Mouse (Mus musculus) heart, embryonic 16.5 days (tissue): ENCODE data around the gene Clk1. TPM values are rescaled to one million over a fixed set of nuclear protein-coding genes. Genes with fewer than 3 reads are reported as not detected.

Experiments used
- ATAC-seq: fragments of 200-750 bp; cut with Nextera tagmentation; replicated peaks from 2 replicates; pipeline ENCODE4 v1.8.0; 2017; ENCODE audit warnings: moderate number of reproducible peaks; ENCODE audit not compliant: insufficient read depth, low FRiP score; ENCODE audit errors: extremely low read depth
- H3K27ac ChIP-seq: fragments of 300-500 bp; sonication (generic); 2 replicates; pipeline ENCODE4 v1.5.1; 2014; ENCODE audit warnings: mild to moderate bottlenecking, low read length, control low read depth, moderate library complexity
- H3K27me3 ChIP-seq: fragments of 300-500 bp; sonication (generic); 2 replicates; pipeline ENCODE4 v1.6.1; 2014; ENCODE audit warnings: low read length, mixed read lengths; ENCODE audit not compliant: control insufficient read depth, insufficient read depth
- H3K36me3 ChIP-seq: fragments of 300-500 bp; sonication (generic); 2 replicates; pipeline ENCODE4 v1.6.1; 2014; ENCODE audit not compliant: control insufficient read depth, insufficient read depth
- H3K4me1 ChIP-seq: fragments of 300-500 bp; sonication (generic); 2 replicates; pipeline ENCODE4 v1.6.1; 2014; ENCODE audit warnings: low read length, mixed read lengths; ENCODE audit not compliant: control insufficient read depth, insufficient read depth
- H3K4me2 ChIP-seq: fragments of 300-500 bp; sonication (generic); 2 replicates; pipeline ENCODE4 v1.6.1; 2014; ENCODE audit warnings: low read depth, mild to moderate bottlenecking, control low read depth, low read length
- H3K4me3 ChIP-seq: fragments of 300-500 bp; sonication (generic); 2 replicates; pipeline ENCODE4 v1.5.1; 2014; ENCODE audit warnings: mild to moderate bottlenecking, control low read depth, low read length
- H3K9ac ChIP-seq: fragments of 300-500 bp; sonication (generic); 2 replicates; pipeline ENCODE4 v1.6.1; 2014; ENCODE audit warnings: low read length, control low read depth
- H3K9me3 ChIP-seq: fragments of 300-500 bp; sonication (generic); replicated peaks from 2 replicates; pipeline ENCODE4 v1.6.1; 2016; ENCODE audit warnings: low read length; ENCODE audit not compliant: control insufficient read depth
- WGBS: fragments of 180-500 bp; shearing (Covaris S2); extraction: QIAGEN DNeasy Blood & Tissue Kit; methylation state at CpG from one replicate; pipeline ENCODE4 v1.1.7; 2014; 5-methylcytosine and 5-hydroxymethylcytosine counted together
- polyA plus RNA-seq: library from polyadenylated mRNA; unstranded; fragments of >200 nt; fragmentation: Nextera tagmentation; extraction: Ambion mirVana; gene quantifications from 2 replicates; pipeline ENCODE4 v1.2.1, GENCODE M21; 2015

Gene Clk1
- polyA plus RNA-seq, 1 experiment from 2014 or later, result 151 TPM

GRCm38 (mm10) chr1:58396179-58396578 is 27.7 kb downstream of the Clk1 start:
- peaks cover 49% of the 10 kb centered on the region for H3K36me3 ChIP-seq
- 93% methylated on average over 1 of the region's 1 CpGs for WGBS
- no peak overlapping the region for H3K9ac ChIP-seq
- H3K27me3 ChIP-seq, result no peaks in the 10 kb centered on the region
- no peak overlapping the region for H3K4me3 ChIP-seq
- H3K4me2 ChIP-seq, result no peak overlapping the region
- peaks cover 13% of the 10 kb centered on the region for H3K4me1 ChIP-seq
- no peaks in the 10 kb centered on the region for H3K9me3 ChIP-seq
- H3K27ac ChIP-seq, result no peak overlapping the region
- no peak for ATAC-seq

GRCm38 (mm10) chr1:58395341-58395740 is 28.5 kb downstream of the Clk1 start:
- H3K4me2 ChIP-seq, result no peak overlapping the region
- 92% methylated on average over 3 of the region's 3 CpGs for WGBS
- H3K36me3 ChIP-seq, result peaks cover 41% of the 10 kb centered on the region
- H3K27ac ChIP-seq, result no peak overlapping the region
- peaks cover 13% of the 10 kb centered on the region for H3K4me1 ChIP-seq
- no peak overlapping the region for H3K9ac ChIP-seq
- H3K9me3 ChIP-seq, result no peaks in the 10 kb centered on the region
- H3K27me3 ChIP-seq, result no peaks in the 10 kb centered on the region
- H3K4me3 ChIP-seq, result no peak overlapping the region
- no peak for ATAC-seq

- peak overlapping the region; percentile 99 for H3K27ac ChIP-seq
- peak overlapping the region; percentile 94 for H3K4me3 ChIP-seq
- H3K9ac ChIP-seq, result peak overlapping the region; percentile 99
- H3K36me3 ChIP-seq, result peaks cover 29% of the 10 kb centered on the region
- H3K27me3 ChIP-seq, result no peaks in the 10 kb centered on the region
- WGBS, result under 1% methylated on average over 71 of the region's 90 CpGs
- H3K9me3 ChIP-seq, result no peaks in the 10 kb centered on the region
- H3K4me1 ChIP-seq, result peaks cover 13% of the 10 kb centered on the region
- peak; percentile 45 for ATAC-seq
- peak overlapping the region; percentile 95 for H3K4me2 ChIP-seq
Measured at GRCm38 (mm10) chr1:58393284-58394195, 30.3 kb downstream of the Clk1 start.

GRCm38 (mm10) chr1:58392652-58393283 is 31.1 kb downstream of the Clk1 start, which contains the start of gene Bzw1:
TSS of gene Bzw1 (plus strand) at chr1:58392898.
- peak within 1 kb of the TSS; percentile 99 for H3K9ac ChIP-seq
- H3K36me3 ChIP-seq, result peaks cover 22% of the 10 kb centered on the region
- no peaks in the 10 kb centered on the region for H3K9me3 ChIP-seq
- peaks cover 13% of the 10 kb centered on the region for H3K4me1 ChIP-seq
- 0% methylated on average over 53 of the region's 61 CpGs for WGBS
- H3K4me2 ChIP-seq, result peak within 1 kb of the TSS; percentile 95
- peak within 1 kb of the TSS; percentile 94 for H3K4me3 ChIP-seq
- H3K27ac ChIP-seq, result peak within 1 kb of the TSS; percentile 99
- no peaks in the 10 kb centered on the region for H3K27me3 ChIP-seq
- peak; percentile 96 for ATAC-seq

GRCm38 (mm10) chr1:58392268-58392651 is 31.6 kb downstream of the Clk1 start:
- Histone ChIP-seq H3K27me3 (no peaks in the 10 kb centered on the region), H3K27ac (peak overlapping the region; percentile 99), H3K9ac (peak overlapping the region; percentile 99), H3K4me1 (peaks cover 13% of the 10 kb centered on the region), H3K4me3 (peak overlapping the region; percentile 94), H3K36me3 (peaks cover 20% of the 10 kb centered on the region), H3K9me3 (no peaks in the 10 kb centered on the region), H3K4me2 (peak overlapping the region; percentile 78)
- under 1% methylated on average over 16 of the region's 16 CpGs for whole genome bisulfite sequencing
- ATAC-seq, result no peak; the same call in 1 of the 2 replicates

GRCm38 (mm10) chr1:58391421-58392267 is 32.2 kb downstream of the Clk1 start:
- Histone ChIP-seq H3K27ac (peak overlapping the region; percentile 99), H3K4me1 (peaks cover 13% of the 10 kb centered on the region), H3K9me3 (no peaks in the 10 kb centered on the region), H3K9ac (peak overlapping the region; percentile 99), H3K4me3 (peak overlapping the region; percentile 94), H3K27me3 (no peaks in the 10 kb centered on the region), H3K4me2 (peak overlapping the region; percentile 78), H3K36me3 (peaks cover 15% of the 10 kb centered on the region)
- ATAC-seq, result no peak
- 42% methylated on average over 19 of the region's 19 CpGs for WGBS

- Histone ChIP-seq H3K27ac (no peak overlapping the region), H3K9me3 (no peaks in the 10 kb centered on the region), H3K4me3 (no peak overlapping the region), H3K4me2 (no peak overlapping the region), H3K27me3 (no peaks in the 10 kb centered on the region), H3K9ac (no peak overlapping the region), H3K4me1 (no peaks in the 10 kb centered on the region), H3K36me3 (no peaks in the 10 kb centered on the region)
- no peak for ATAC-seq
- 65% methylated on average over 5 of the region's 5 CpGs for WGBS
Measured at GRCm38 (mm10) chr1:58382586-58383281, 41.1 kb downstream of the Clk1 start.

GRCm38 (mm10) chr1:58375574-58376147 is 48.2 kb downstream of the Clk1 start:
- no peak for ATAC-seq
- Histone ChIP-seq H3K9me3 (no peaks in the 10 kb centered on the region), H3K4me2 (no peak overlapping the region), H3K27me3 (no peaks in the 10 kb centered on the region), H3K27ac (no peak overlapping the region), H3K36me3 (no peaks in the 10 kb centered on the region), H3K9ac (no peak overlapping the region), H3K4me3 (no peak overlapping the region), H3K4me1 (no peaks in the 10 kb centered on the region)
- 65% methylated on average over 3 of the region's 3 CpGs for WGBS
